Mouse (Mus musculus) midbrain, postnatal 0 days (tissue): ENCODE measurements around the gene Cntnap5c. TPM values are rescaled to one million over a fixed set of nuclear protein-coding genes. Genes with fewer than 3 reads are reported as not detected.

Experiments used
- ATAC-seq: fragments of 200-750 bp; cut with Nextera tagmentation; 2 replicates; pipeline ENCODE4 v1.8.0; 2017; ENCODE audit warnings: moderate number of reproducible peaks, mild to moderate bottlenecking, moderate TSS enrichment, moderate library complexity; ENCODE audit not compliant: low FRiP score
- DNase-seq: peaks from one replicate; pipeline ENCODE4 v3.0.0-alpha.2; 2015; ENCODE audit warnings: low spot score
- H3K27ac ChIP-seq: fragments of 300-500 bp; sonication (generic); 2 replicates; pipeline ENCODE4 v1.5.1; 2014; ENCODE audit warnings: low read depth, mild to moderate bottlenecking, low read length, mixed read lengths
- H3K27me3 ChIP-seq: fragments of 300-500 bp; sonication (generic); 2 replicates; pipeline ENCODE4 v1.6.1; 2014; ENCODE audit warnings: low read length, control low read depth, mixed read lengths; ENCODE audit not compliant: insufficient read depth
- H3K36me3 ChIP-seq: fragments of 300-500 bp; sonication (generic); 2 replicates; pipeline ENCODE4 v1.6.1; 2014; ENCODE audit warnings: low read length, control low read depth, mixed read lengths; ENCODE audit not compliant: insufficient read depth
- H3K4me1 ChIP-seq: fragments of 300-500 bp; sonication (generic); 2 replicates; pipeline ENCODE4 v1.6.1; 2014; ENCODE audit warnings: mild to moderate bottlenecking, control low read depth, antibody characterized with exemption, low read length, mixed read lengths; ENCODE audit not compliant: insufficient read depth
- H3K4me2 ChIP-seq: fragments of 300-500 bp; sonication (generic); 2 replicates; pipeline ENCODE4 v1.6.1; 2014; ENCODE audit warnings: low read depth, mild to moderate bottlenecking, low read length, mixed read lengths; ENCODE audit not compliant: poor library complexity, severe bottlenecking
- H3K4me3 ChIP-seq: fragments of 300-500 bp; sonication (generic); 2 replicates; pipeline ENCODE4 v1.5.1; 2014; ENCODE audit warnings: low read depth, mild to moderate bottlenecking, low read length, moderate library complexity
- H3K9ac ChIP-seq: fragments of 300-500 bp; sonication (generic); replicated peaks from 2 replicates; pipeline ENCODE4 v1.6.1; 2014; ENCODE audit warnings: mild to moderate bottlenecking, low read length, moderate library complexity, mixed read lengths; ENCODE audit not compliant: poor library complexity, severe bottlenecking
- H3K9me3 ChIP-seq: fragments of 300-500 bp; sonication (generic); 2 replicates; pipeline ENCODE4 v1.6.1; 2016; ENCODE audit warnings: low read length, control low read depth
- CTCF ChIP-seq: IDR thresholded peaks from 2 replicates; pipeline ENCODE4 v1.5.1; 2016; ENCODE audit warnings: antibody characterized with exemption, mild to moderate bottlenecking
- WGBS: fragments of 180-500 bp; shearing (Covaris S2); extraction: QIAGEN DNeasy Blood & Tissue Kit; methylation state at CpG from one replicate; pipeline ENCODE4 v1.1.7; 2014; 5-methylcytosine and 5-hydroxymethylcytosine counted together
- polyA plus RNA-seq: library from polyadenylated mRNA; unstranded; fragments of >200 nt; fragmentation: Nextera tagmentation; extraction: Ambion mirVana; gene quantifications from 2 replicates; pipeline ENCODE4 v1.2.1, GENCODE M21; 2015
- total RNA-seq: library from RNA; depleted of rRNA; stranded (reverse); fragments of >200 nt; gene quantifications from 2 replicates; pipeline ENCODE4 v1.2.3, GENCODE M21; 2014

The Cntnap5c gene
- total and polyA plus RNA-seq, 2 experiments from 2014 or later, result 2.3 to 9.6 TPM

DNA sequence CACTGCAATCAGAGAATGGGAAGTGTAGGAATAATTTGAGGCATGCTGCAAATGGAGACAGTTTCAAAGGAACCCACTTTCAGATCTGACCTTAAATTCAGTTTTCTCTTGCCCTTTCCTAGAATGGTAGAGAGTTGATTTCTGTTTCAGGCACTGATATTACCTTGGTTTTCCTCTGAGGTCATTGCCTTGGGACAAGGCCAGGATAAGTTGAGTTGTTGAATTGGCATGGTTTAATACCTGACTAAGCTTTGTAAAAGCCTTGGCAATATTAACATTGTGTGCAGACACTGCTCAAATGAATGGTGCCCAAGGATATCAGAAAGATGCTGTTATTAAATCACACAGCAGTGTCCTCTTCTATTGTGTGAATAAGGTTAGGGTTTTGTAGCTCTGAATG is 96.6 kb downstream of the Cntnap5c start:
- Histone ChIP-seq H3K9ac (no peak overlapping the region), H3K27ac (no peak overlapping the region), H3K4me2 (no peak overlapping the region), H3K27me3 (no peaks in the 10 kb centered on the region), H3K9me3 (no peaks in the 10 kb centered on the region), H3K36me3 (no peaks in the 10 kb centered on the region), H3K4me3 (no peak overlapping the region), H3K4me1 (no peaks in the 10 kb centered on the region)
- TF ChIP-seq CTCF, result no peak
- DNase-seq, result no peak
- no peak for ATAC-seq

DNA sequence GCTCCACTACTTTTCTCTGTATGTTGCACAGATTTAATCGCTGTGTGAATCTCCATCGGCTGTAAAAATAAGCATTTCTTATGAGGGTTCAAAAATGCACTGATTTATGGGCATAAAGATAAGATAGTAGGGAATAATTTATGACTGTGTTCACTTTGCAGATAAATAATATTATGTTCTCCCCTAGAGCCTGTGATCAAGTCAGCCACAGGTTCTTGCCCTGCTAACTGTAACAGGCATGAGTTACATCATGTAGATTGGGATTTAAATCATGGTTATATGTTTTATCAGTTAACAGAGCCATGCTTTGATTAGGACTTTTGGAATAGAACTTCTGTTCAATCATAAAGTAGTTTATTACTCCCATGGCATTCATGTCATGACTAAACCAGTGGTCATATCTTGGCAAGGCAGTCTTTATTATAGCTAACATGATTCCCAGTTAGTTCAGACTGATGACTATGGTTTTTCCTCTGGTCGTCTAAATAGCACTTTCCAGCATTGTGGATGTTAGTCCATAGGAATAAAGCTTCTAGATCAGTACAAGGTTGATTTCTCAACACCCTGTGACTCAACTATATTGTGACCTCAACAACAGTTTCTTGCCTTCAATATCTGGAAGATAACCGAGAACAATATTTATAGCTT is 118.5 kb downstream of the Cntnap5c start:
- Histone ChIP-seq H3K4me2 (no peak overlapping the region), H3K4me3 (no peak overlapping the region), H3K27ac (no peak overlapping the region), H3K9ac (no peak overlapping the region), H3K9me3 (no peaks in the 10 kb centered on the region), H3K36me3 (no peaks in the 10 kb centered on the region), H3K4me1 (no peaks in the 10 kb centered on the region), H3K27me3 (no peaks in the 10 kb centered on the region)
- no peak for TF ChIP-seq CTCF
- no peak for ATAC-seq
- DNase-seq, result no peak
- WGBS, result 79% methylated on average over 4 of the region's 4 CpGs

DNA sequence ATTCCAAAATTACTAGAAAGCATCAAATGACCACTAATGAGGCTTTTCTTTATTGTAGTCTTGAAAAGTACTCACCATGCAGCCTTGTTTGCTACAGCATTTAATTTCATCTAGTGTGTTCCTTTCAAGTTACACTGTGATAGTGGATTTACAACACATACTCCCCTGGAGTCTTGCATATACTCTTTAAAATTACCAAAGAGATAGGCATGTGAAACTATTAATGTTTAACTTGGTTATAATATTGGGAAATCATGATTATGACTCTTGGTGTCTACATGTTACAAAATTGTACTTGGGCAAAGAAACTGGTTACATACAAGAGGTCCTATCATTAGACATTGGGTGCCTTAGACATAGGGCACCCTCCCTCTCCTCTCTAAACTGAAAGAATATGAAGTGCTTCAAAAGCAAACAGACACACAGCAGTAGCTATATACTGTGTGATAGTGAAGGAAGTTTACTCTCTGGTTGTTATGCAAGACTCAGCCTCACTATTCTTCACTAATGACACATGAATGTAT is 142.5 kb downstream of the Cntnap5c start:
- H3K4me3 ChIP-seq, result no peak overlapping the region
- ATAC-seq (no peak), DNase-seq (no peak)
- H3K4me1 ChIP-seq, result no peaks in the 10 kb centered on the region
- no peak overlapping the region for H3K4me2 ChIP-seq
- H3K27me3 ChIP-seq, result no peaks in the 10 kb centered on the region
- no peaks in the 10 kb centered on the region for H3K36me3 ChIP-seq
- H3K27ac ChIP-seq, result no peak overlapping the region
- no peak overlapping the region for H3K9ac ChIP-seq
- H3K9me3 ChIP-seq, result no peaks in the 10 kb centered on the region
- no peak for TF ChIP-seq CTCF

DNA sequence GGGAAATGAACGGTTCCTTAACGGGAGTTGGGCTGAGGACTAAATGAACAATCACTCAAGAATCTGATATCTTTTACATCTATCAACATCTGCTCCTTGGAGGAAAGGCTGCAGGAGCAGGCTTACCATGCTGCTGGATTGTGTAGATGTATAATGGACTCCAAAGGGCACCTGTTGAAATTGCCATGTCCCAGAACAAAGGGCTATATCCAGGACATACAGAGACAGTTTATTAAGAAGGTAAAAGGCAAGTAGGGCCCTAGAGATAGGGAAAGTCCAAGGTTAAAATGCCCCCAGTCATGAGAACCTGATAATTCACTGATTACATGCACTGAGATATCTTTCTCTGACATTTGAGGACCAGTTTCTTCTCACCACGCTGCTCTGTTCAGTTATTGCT is 214.9 kb downstream of the Cntnap5c start:
- ATAC-seq, result no peak
- H3K4me3 ChIP-seq, result no peak overlapping the region
- DNase-seq, result no peak
- H3K36me3 ChIP-seq, result no peaks in the 10 kb centered on the region
- no peak overlapping the region for H3K27ac ChIP-seq
- H3K4me2 ChIP-seq, result no peak overlapping the region
- H3K27me3 ChIP-seq, result no peaks in the 10 kb centered on the region
- TF ChIP-seq CTCF, result no peak
- H3K4me1 ChIP-seq, result no peaks in the 10 kb centered on the region
- H3K9ac ChIP-seq, result no peak overlapping the region
- no peaks in the 10 kb centered on the region for H3K9me3 ChIP-seq
- WGBS, result 86% methylated on average over 3 of the region's 3 CpGs

DNA sequence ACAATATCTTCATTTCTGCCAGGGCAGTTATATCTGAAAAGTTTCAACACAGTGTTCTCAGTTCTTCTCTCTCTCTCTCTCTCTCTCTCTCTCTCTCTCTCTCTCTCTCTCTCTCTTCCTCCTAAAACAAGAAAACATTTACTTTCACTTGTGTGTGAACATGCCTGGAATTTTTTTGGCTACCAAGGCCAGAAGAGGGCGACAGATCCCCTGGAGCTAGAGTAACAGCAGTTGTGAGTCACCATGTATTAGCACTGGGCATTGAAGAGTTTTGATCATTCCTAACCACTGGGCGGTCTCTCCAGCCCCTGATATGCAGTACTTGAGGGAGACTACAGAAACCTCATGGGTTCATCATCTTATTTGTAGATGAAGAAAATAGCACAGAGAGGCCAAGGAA is 219.1 kb downstream of the Cntnap5c start:
- Histone ChIP-seq H3K4me2 (no peak overlapping the region), H3K9ac (no peak overlapping the region), H3K4me3 (no peak overlapping the region), H3K27ac (no peak overlapping the region), H3K9me3 (no peaks in the 10 kb centered on the region), H3K4me1 (no peaks in the 10 kb centered on the region), H3K36me3 (no peaks in the 10 kb centered on the region), H3K27me3 (no peaks in the 10 kb centered on the region)
- TF ChIP-seq CTCF, result peak; percentile 43
- 61% methylated on average over 2 of the region's 2 CpGs for WGBS
- ATAC-seq, result no peak
- no peak for DNase-seq

DNA sequence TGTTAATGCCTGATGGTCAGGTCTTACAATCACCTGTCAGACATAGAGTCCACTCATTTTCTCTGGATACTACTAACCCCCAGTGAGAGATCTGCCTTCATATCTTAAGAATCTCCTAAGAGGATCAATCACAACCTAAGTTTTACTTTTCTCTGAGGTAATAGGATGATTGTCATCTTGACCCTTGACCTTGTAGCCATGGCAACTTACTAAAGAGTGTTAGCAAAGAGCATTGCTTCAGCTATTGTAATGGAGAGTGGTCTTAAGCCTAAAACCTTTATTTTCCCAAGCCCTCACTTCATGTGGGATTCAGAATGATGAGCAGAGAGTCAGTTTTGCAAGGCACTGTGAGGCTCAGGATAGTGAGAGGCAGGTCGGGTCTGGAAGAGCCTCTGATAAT is 227.1 kb downstream of the Cntnap5c start:
- Histone ChIP-seq H3K9ac (no peak overlapping the region), H3K9me3 (no peaks in the 10 kb centered on the region), H3K4me2 (no peak overlapping the region), H3K36me3 (no peaks in the 10 kb centered on the region), H3K4me3 (no peak overlapping the region), H3K4me1 (no peaks in the 10 kb centered on the region), H3K27ac (no peak overlapping the region), H3K27me3 (no peaks in the 10 kb centered on the region)
- WGBS, result 17% methylated on average over 1 of the region's 1 CpGs
- DNase-seq, result no peak
- ATAC-seq, result no peak
- no peak for TF ChIP-seq CTCF
